Mouse (Mus musculus) adrenal gland, postnatal 25 days (tissue): ENCODE measurements at regions not wholly inside any gene's neighbourhood (a gene's known extent, or its start where the extent isn't known, plus 50 kb on each side); places are given as distances from the start of the nearest gene placed in this dataset.

ENCODE experiments used
- DNase-seq: peaks from one replicate; pipeline ENCODE4 v3.0.0; 2021; ENCODE audit warnings: mixed read lengths

- DNase-seq, result no peak
Measured at GRCm38 (mm10) chr12:110387567-110387966, 59.4 kb upstream of the Ppp2r5c start.

GRCm38 (mm10) chr12:110389439-110389838 lies 57.5 kb upstream of the Ppp2r5c start:
- no peak for DNase-seq

- DNase-seq, result no peak
Measured at GRCm38 (mm10) chr12:110391464-110391863, 55.5 kb upstream of the Ppp2r5c start.

- no peak for DNase-seq
Measured at GRCm38 (mm10) chr12:110393555-110393954, 53.4 kb upstream of the Ppp2r5c start.
